Mouse (Mus musculus): ENCODE results near the gene D630045J12Rik.

Gene D630045J12Rik

DNA sequence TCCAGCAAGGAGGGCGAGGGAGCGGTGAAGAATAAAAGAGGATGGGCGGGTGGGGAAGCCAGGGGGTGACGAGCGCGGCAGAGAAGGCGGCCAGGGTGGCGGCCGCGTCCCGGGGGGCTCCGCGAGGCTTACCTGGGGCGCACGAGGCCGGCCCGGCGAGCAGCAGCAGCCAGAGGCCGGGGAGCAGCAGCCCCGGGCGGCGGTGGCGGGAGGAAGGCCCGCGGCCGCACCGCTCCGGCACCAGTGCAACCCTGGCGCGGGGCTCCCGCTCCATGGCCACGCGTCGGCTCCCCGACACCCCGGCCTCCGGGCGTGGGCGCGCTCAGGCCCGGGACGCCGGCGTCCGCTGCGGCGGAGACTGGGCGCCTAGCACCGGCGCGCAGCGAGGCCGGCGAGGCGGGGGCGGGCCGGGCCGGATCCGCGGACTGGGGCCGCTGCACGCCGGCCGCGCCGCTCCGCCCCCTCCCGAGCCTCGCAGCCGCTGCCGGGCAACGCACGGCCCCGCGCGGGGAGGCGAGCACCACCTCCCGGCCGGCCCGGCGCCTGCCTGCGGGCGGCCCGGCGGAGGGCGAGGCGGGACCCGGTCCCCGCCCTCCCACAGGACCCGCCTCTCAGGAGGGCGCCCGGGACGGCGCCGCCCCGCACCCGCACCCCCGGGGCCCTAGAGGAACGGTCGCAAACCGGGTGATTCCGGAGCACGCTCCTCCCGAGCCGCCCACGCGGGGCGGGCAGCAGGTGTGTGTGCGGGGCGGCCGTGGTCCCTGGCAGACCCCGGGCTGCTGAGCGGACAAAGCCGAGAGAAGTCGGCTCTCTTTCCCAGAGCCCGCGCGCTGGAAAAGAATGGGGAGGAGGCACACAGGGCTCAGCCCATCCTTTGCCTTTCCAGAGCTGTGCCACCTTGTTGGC, at the start of gene D630045J12Rik:
Gene D630045J12Rik (minus strand): TSS at position 274 of the 906 bp plus-strand sequence.
- DNase-seq (ENCODE audit: low spot score) = peak; percentile 83

DNA sequence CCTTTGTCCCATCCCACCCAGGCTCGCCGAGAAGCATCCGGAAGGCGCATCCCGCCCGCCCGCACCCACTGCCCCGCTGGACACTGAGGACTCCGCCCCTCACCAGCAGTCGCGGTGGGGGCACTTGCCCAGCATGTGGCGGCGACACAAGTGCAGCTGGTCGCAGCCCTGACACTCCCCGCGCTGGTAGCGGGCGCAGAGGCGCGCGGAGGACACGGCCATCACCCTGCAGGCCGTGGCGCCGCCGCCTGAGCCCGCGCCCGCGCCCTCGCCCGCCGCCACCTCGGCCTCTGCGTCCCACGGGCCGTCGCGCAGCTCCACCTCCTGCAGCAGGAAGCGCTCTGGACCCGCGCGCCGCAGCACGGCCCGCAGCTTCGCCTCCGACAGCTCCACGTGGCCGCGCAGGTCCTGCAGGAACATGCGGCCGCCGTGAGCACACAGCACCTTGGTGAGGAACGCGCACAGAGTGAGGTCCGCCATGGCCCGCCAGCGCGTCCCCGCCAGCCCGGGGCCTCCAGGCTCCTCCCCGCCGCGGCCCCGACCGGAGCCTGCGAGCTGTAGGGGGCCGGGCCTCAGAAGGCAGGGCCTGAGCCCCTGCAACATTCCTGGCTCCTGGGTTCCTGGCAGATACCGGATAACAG, 45.1 kb upstream of the D630045J12Rik start, which contains the start of gene Zc3hav1l:
Gene Zc3hav1l (minus strand): TSS at position 499 of the 641 bp plus-strand sequence.
- DNase-seq (ENCODE audit: low spot score) = peak; percentile 89

DNA sequence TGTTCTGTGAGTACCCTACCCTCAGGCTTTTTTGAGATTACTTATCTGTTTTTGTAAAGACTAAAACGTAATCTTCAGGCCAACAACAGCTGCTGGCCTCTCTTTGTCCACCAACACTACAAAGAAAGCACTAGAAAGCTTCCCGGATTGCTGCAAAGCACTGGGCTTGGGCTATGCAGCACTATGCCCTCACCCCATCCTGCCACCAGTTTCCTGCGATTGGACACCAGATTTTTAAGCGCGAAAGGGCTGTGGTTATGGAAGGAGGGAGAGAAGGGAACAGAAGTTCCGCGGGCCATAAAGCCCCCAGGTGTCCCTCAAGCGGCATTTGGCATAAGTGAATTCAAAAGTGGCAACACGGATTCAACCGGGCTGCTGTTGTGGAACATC, 44.4 kb upstream of the D630045J12Rik start:
- peak; percentile 80 for DNase-seq (ENCODE audit: low spot score)

DNA sequence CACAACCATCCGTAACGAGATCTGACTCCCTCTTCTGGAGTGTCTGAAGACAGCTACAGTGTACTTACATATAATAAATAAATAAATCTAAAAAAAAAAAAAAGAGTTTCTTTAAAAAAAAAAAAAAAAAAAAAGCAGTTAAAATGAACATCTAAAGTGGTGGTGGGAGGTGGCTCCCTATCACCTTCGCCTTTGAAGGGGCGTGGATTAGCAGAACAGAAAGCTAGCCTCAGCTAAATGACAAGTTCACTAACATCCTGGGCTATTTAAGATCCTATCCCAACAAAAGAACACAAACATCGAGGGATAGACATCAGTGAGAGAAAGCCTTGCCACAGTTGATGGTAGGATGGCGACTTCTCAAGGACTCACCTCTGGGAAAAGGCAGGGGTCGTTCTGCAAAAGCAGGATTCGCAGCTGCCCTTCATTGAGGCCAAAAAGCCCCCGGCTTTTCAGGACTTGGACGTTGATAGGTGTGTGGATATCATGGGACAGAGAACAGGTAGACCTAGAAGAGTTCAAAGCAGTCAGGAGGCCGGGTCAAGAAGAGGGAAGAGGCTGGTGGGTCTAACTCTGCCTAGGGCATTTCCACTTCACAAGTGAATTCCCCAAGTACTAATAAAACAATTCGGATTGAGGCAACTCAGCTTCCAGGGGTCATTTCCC, 43.9 kb upstream of the D630045J12Rik start:
- DNase-seq (ENCODE audit: low spot score) = no peak

DNA sequence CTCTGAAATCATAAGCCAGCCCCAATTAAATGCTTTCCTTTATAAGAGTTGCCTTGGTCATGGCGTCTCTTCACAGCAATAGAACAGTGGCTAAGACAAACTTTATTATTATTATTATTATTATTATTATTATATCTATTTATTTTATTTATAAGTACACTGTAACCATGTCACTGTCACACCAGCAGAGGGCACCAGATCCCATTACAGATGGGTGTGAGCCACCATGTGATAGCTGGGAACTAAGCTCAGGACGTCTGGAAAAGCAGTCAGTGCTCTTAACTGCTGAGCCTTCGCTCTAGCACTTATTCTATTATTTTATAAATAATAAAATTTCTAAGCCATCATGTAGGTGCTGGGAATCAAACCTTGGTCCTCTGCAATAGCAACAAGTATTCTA, 39.9 kb upstream of the D630045J12Rik start:
- no peak for DNase-seq (ENCODE audit: low spot score)

DNA sequence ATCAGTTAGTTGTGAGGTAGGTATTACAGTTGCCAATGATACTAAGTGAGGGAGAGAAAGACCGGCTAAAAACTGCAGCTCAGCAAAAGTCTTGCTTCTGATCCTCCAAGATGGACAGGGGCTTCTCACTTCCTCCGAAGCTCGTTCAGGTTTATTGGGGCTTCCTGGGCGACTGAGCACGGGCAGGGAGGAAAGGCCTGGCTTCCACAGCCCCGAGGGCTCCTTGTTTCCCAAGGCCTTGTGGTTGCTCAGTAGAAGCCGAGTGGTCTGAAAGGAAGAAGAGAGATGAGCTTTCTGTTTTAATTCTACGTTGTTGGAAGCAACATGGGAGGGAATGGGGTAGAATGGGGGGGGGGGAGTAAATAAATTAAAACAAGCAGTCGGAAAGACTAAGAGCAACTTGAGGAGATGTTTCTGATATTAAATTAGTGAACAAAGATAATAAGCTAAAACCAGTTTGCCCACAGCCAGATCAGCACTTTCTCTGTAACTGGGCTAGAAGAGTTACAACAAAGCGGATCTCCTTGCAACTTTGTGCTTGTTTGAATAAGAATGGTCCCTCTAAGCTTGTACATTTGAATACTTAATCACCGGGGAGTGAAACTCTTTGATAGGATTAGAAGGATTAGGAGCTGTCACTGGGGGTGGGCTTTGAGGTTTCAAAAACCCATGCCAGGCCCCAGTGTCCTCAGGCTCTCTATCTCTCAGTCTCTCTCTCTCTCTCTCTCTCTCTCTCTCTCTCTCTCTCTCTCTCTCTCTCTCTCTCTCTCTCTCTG, 39.2 kb upstream of the D630045J12Rik start:
- peak; percentile 23 for DNase-seq (ENCODE audit: low spot score)

DNA sequence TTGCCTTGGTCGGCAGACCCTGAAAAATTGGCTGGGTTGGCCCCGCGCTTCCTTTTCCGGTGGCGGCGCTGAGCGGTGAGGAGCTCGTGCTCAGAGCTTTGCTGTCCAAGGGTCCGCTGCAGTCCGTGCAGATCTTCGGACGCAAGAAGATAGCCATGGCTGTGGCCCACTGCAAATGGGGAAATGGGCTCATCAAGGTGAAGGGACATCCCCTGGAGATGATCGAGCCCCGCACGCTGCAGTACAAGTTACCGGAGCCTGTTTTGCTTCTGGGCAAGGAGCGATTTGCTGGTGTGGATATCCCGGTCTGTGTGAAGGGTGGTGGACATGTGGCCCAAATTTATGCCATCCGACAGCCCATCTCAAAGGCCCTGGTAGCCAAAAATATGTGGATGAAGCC, 30.6 kb upstream of the D630045J12Rik start:
- no peak for DNase-seq (ENCODE audit: low spot score)

DNA sequence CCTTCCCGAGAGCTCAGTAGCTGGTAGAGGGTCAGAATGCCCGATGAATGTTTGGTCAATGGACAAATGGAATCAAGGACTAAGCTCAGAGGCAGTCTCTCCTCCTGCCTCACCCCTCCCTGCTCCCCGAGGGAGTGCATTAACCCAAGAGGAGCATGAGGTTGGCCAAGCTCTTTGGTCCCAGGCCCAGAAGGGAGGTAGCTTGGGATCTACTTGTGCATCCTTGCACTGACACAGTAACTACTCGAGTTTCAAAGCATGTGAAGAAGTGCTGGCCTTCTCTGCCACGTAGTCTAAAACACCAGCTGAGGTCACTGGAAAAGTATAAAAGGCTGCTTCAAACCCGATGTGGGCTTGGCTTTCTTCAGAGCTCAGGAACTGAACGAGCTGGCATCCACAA, 10.7 kb upstream of the D630045J12Rik start:
- no peak for DNase-seq (ENCODE audit: low spot score)

DNA sequence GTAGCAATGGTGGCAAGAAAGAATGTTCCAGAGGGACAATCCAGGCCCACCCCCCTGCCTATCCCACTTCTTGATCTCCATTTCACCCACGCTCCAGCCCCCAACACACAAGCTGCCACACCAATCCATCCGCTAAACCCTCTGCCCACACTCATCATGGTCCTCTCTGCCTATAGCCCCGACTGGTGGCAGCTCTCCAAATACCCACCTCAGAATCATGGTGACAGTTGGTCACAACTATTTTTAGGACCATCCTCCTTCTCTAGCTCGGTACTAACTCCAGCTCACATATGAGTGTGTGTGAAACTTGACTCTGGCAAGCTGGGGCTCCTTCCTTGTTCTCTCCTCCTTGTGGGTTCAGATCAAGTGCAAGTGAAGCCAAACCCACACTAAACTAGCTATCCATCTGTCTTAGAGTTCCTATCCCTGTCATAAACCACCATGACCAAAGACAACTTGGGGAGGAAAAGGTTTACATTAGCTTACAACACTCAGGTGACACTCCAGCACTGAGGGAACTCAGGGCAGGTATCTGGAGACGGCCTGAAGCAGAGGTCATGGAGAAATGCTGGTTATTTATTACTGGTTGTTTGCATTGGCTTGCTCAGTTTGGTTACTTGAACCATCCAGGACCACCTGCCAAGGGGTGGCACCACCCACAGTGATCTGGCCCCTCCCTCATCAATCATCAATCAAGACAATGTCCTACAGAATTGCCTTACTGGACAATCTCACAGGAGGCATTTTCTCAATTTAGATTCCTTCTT, 9.8 kb upstream of the D630045J12Rik start:
- no peak for DNase-seq (ENCODE audit: low spot score)

DNA sequence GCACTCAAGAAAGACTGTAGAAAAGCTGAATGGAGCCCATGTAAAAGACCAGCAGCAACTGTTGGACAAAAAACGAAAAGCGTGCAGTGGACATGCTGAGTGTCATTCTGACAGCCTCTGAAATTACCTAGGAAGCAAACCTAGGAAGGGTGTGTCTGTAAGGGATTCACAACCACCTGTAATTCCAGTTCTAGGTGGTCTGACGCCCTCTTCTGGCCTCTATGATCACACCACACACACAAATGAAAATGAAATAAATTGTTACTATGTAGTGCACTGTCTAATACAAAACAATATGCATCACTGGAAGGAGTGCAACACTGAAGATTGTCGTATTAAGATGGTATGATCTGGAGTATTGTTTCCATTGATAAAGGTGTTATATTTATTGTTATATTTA, 8.1 kb upstream of the D630045J12Rik start:
- DNase-seq (ENCODE audit: low spot score) = no peak

DNA sequence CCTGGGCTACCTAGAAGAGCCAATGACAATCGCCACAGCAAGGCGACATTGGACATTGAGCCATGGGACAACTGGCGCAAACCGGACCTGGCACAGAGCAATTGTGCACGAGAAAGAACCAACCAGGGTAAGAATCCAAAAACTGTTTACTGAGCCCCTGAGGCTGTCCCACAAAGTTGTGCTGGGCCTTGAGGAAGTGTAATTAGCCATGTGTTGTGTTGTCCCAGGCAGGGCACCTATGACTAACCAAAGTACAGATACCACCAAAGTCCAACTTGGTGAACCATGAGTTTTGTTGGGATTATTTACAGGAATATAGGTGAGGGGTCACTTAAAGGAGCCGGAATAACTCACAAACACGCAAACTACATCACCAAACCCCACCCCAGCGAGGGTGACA, 3.7 kb upstream of the D630045J12Rik start:
- DNase-seq (ENCODE audit: low spot score) = no peak

DNA sequence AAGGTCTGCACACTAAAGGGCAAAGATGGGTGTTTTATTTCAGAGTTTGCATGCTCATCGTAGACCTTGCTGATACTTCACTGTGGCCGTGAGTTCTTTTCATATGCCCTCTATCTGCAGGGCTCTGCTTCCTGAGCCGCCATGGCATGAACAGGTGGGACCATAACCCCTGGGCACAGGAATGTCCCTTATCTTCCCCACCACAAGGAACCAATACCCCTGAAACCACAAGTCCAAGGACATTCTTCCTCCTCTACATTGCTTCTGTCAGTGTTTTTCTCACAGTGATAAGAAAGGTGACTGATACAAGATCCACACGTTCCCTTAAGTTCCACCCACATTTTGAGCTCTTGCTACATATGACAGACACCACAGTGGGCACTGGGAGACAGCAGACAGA, 3.0 kb upstream of the D630045J12Rik start:
- DNase-seq (ENCODE audit: low spot score) = no peak

DNA sequence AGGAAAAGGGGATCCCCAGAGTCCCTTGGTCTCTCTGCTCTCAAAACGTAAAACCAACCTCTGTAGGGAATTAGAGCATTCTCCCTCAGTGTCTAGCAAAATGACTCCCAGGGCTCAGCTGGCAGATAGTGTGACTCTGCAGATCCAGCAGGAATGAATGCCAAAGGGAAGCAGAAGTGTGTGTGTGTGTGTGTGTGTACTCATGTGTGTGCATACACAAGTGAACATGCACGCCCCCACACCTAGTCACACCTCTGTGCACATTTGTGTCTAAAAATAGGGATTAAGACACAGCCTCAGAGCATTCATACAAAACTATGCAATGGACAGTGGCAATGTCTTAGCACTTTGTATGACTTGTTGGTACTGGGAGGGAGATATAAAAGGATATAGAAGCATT, 2.0 kb upstream of the D630045J12Rik start:
- DNase-seq (ENCODE audit: low spot score) = no peak

DNA sequence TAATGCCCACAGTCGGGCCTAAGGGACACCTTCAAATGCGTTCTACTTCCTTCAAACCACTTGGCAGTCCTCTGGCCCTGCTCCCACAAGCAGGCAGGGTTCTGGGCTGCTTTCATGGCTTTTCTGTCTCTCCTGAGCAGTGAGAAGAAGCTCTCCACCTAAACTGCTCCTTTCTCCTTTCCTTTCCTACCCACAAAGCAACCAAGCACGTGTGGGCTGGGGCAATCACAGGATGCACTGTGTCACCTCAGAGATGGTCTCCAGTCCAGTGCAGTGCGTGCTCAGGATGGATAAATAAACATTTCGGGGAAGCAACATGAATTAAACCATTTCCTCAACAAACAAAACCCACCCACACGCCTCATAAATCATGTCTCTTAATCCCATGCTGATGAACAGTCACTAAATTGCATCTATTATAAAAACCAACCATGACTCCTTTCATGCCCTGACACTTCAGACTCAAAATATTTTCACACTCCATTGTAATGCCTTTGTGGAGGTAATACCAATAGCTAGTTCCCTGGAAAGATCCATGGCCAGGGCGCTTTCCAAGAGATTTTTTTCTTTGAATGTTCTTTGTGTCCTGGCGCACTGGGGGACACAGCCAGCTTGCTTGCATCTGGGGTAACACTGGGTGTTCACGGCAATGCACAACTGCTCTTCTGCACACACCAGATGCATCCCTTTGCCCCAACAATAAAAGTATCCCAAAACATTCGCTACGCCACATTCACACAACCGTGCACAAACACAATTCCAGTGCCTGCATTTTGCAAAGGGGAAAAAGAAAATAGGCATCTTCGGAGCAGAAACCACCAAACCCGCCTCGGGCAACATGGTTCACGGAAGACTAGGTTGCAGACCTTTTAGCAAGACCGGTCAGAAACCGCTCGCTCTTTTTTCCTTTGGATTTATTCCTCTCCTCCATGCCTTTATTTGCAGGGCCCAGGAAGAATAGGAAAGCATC, 758 bp downstream of the D630045J12Rik start:
- DNase-seq (ENCODE audit: low spot score) = peak; percentile 63

DNA sequence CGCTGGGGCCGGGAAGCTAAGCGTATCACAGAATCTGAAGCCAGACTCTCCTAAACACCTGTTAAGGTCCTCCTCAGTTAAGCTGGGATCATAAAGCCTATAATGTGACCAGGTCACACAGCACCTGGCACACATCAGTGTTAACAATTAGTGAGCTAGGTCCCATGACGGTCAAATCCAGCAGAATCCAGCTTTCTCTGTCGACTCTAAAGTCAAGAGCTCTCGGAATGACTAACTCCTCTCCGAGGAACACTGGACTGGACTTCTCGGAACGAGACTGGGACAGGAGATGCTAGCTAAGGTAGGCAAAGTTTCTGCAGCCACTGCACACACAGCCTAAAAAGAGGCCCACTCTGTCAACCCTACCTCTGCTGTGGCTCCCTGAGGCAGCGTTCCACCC, 1.7 kb downstream of the D630045J12Rik start:
- peak; percentile 35 for DNase-seq (ENCODE audit: low spot score)

DNA sequence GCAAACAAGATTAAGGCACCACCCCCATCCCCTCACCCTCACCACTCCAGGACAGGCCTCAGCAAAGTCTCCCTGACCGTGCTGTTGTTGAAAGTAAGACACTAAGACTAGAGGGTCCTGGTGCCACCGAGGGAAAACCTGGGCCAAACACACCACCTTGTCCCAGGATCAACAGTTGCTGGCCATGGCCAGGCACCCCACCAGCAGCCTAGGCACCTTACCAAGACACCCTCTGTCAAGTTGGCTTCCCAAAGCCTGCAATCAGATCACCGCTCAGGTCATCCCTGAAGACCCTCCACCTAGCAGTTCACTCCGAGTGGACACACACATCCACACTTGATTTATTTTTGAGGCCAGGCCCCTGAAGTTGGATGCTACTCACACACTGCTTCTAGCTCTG, 2.3 kb downstream of the D630045J12Rik start:
- no peak for DNase-seq (ENCODE audit: low spot score)

DNA sequence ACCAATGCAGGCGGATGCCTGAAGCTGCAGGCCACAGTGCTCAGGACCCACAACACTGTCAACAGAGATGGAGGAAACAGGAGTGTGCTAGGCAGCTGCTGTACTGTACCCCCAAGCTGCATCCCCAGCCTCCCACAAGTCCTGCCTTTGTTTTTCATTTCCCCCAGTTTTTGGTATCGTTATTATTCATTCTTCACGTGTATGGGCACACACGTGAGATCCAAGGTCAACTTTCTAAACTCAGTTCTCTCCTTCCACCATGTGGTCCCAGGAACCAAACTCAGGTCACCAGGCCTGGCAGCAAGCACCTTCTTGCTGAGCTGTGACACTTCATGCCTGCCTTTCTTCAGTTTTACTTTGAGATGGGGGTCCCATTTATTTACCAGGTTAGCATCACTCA, 6.4 kb downstream of the D630045J12Rik start:
- DNase-seq (ENCODE audit: low spot score) = no peak

DNA sequence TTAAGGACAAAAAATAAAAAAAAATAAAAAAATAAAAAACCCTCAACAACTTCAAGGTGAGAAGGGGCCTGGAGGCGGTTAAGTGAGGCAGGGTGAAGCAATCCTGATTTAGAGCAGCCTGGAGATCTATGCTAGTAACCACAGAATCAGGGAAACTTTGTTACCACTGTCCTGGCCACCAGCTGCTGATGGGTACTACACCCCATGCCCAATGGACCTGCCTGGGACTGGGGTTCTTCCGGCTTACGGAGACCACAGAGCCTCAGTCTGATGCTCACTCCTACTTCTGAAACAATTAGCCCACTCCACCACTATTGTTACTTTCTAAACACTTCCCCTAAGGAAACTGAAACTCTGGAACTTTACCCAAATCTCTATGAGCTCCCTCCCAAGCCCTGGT, 9.0 kb downstream of the D630045J12Rik start:
- DNase-seq (ENCODE audit: low spot score) = no peak

DNA sequence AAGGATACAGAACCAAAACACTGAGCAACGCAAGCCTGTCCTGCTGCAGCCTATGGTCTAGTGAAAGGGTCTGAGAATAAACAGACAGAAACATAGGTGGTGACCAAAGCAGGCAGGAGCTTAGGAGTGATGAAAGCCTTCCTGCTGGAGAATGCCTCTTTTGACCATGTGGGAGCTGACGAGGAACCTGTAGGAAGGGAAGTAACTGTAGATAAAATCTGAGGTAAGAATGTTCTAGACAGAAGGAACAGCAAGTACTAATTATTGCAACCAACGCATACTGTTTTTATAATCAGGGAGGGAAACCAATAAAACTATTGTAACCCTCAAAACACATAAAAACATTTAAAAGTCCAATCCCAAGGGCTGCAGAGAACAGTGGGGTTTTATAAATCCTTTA, 9.6 kb downstream of the D630045J12Rik start:
- no peak for DNase-seq (ENCODE audit: low spot score)

DNA sequence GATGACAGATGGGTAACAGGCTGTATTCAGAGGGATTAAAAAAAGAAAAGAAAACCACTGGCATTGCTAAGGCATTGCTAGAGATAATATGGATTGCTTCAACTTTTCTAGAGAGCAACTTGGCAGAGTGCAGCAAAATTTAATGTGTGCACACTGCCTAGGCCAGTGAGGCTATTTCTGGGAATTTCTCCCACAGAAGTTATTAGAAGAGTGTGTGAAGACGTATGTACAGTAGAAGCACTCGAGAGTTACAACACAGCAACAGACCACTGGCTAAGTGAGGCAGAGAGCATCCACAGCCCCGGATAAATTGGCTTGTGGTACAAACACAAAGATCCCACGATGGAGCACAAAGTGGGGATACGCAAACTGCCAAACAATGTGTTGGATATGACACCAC, 11.0 kb downstream of the D630045J12Rik start:
- no peak for DNase-seq (ENCODE audit: low spot score)

Measured in embryo, embryonic 10.5 days (tissue).